Mouse (Mus musculus) CH12.LX (cell line): Measurements from ENCODE around the gene Cd59a. TPM values are rescaled to one million over a fixed set of nuclear protein-coding genes. Genes with fewer than 3 reads are reported as not detected.

Experiments used
- DNase-seq: peaks from one replicate; pipeline ENCODE4 v3.0.0-alpha.2; 2013; ENCODE audit errors: extremely low read depth
- H3K27ac ChIP-seq: 2 replicates; pipeline ENCODE4 v1.5.1; 2012; ENCODE audit warnings: low read depth, mild to moderate bottlenecking, control low read depth, moderate library complexity; ENCODE audit not compliant: insufficient read depth
- H3K27me3 ChIP-seq: replicated peaks from 2 replicates; pipeline ENCODE3; 2012; ENCODE audit warnings: inconsistent platforms
- H3K36me3 ChIP-seq, 2 experiments: replicated peaks in 1 of 2; 2 replicates each; pipeline versions ENCODE3 to v1.6.1; 2012; ENCODE audit warnings: inconsistent platforms in 1 of 2, low read length in 1 of 2, mild to moderate bottlenecking in 1 of 2, mixed read lengths in 1 of 2, moderate library complexity in 1 of 2; ENCODE audit not compliant: control insufficient read depth in 1 of 2, insufficient read depth in 1 of 2
- H3K4me1 ChIP-seq, 2 experiments: 2 replicates each; pipeline ENCODE4 v1.6.1; 2012; ENCODE audit warnings: inconsistent platforms in 1 of 2, moderate library complexity in 1 of 2; ENCODE audit not compliant: insufficient read depth in 2 of 2, control insufficient read depth in 1 of 2
- H3K4me2 ChIP-seq: 2 replicates; pipeline ENCODE4 v1.6.1; 2012; ENCODE audit warnings: low read depth, mild to moderate bottlenecking, control low read depth; ENCODE audit not compliant: poor library complexity, insufficient read depth, severe bottlenecking
- H3K4me3 ChIP-seq, 3 experiments: fragments of 150-350 bp in 1 of 3; sonication (generic) in 1 of 3; replicated peaks in 1 of 3; 2 replicates each; pipeline versions ENCODE3 to v1.5.1; 2011 to 2012; ENCODE audit warnings: low read depth in 2 of 3, low read length in 2 of 3, mild to moderate bottlenecking in 2 of 3, moderate library complexity in 2 of 3, control low read depth in 1 of 3, improper control_type of control experiment in 1 of 3, inconsistent platforms in 1 of 3, mixed read lengths in 1 of 3; ENCODE audit not compliant: poor library complexity in 1 of 3
- H3K79me2 ChIP-seq: replicated peaks from 2 replicates; pipeline ENCODE4 v1.6.1; 2012; ENCODE audit warnings: mild to moderate bottlenecking, moderate library complexity; ENCODE audit not compliant: control insufficient read depth, poor library complexity, insufficient read depth, severe bottlenecking; ENCODE audit errors: extremely low read depth
- H3K9ac ChIP-seq: 2 replicates; pipeline ENCODE4 v1.6.1; 2012; ENCODE audit warnings: low read depth, mild to moderate bottlenecking, control low read depth, moderate library complexity; ENCODE audit not compliant: insufficient read depth
- H3K9me3 ChIP-seq: replicated peaks from 2 replicates; pipeline ENCODE3; 2012; ENCODE audit warnings: low read length, inconsistent platforms, mixed read lengths
- BHLHE40 ChIP-seq: IDR thresholded peaks from 2 replicates; pipeline ENCODE4 v1.6.1; 2011; ENCODE audit warnings: mild to moderate bottlenecking, low read depth, low read length, improper control_type of control experiment
- ELF1 ChIP-seq: IDR thresholded peaks from 2 replicates; pipeline ENCODE4 v1.6.1; 2014; ENCODE audit warnings: low read depth, mild to moderate bottlenecking, inconsistent platforms, low read length, improper control_type of control experiment
- GABPA ChIP-seq: IDR thresholded peaks from 2 replicates; pipeline ENCODE4 v1.6.1; 2012; ENCODE audit warnings: low read depth, low read length, improper control_type of control experiment, inconsistent platforms; ENCODE audit not compliant: insufficient replicate concordance
- HCFC1 ChIP-seq: IDR thresholded peaks from 2 replicates; pipeline ENCODE4 v1.6.1; 2012; ENCODE audit warnings: low read depth, mild to moderate bottlenecking, inconsistent platforms, low read length, improper control_type of control experiment
- JUN ChIP-seq: IDR thresholded peaks from 2 replicates; pipeline ENCODE4 v1.6.1; 2011; ENCODE audit warnings: low read depth, mild to moderate bottlenecking, low read length, improper control_type of control experiment, moderate library complexity; ENCODE audit not compliant: insufficient read depth
- JUND ChIP-seq: conservative IDR thresholded peaks from 2 replicates; pipeline ENCODE4 v1.6.1; 2011; ENCODE audit warnings: low read depth, low read length, improper control_type of control experiment
- KAT2A ChIP-seq: IDR thresholded peaks from 2 replicates; pipeline ENCODE4 v1.6.1; 2012; ENCODE audit warnings: low read length, improper control_type of control experiment, inconsistent platforms; ENCODE audit not compliant: insufficient replicate concordance
- MAZ ChIP-seq: IDR thresholded peaks from 2 replicates; pipeline ENCODE4 v1.6.1; 2012; ENCODE audit warnings: low read depth, mild to moderate bottlenecking, inconsistent platforms, low read length, improper control_type of control experiment, moderate library complexity
- MXI1 ChIP-seq: IDR thresholded peaks from 2 replicates; pipeline ENCODE4 v1.6.1; 2011; ENCODE audit warnings: mild to moderate bottlenecking, low read depth, low read length, improper control_type of control experiment
- NRF1 ChIP-seq: IDR thresholded peaks from 2 replicates; pipeline ENCODE4 v1.6.1; 2014; ENCODE audit warnings: low read depth, mild to moderate bottlenecking, inconsistent platforms, low read length, improper control_type of control experiment, moderate library complexity
- POLR2AphosphoS2 ChIP-seq: IDR thresholded peaks from 2 replicates; pipeline ENCODE4 v1.6.1; 2011; ENCODE audit warnings: low read depth, low read length, improper control_type of control experiment
- SIN3A ChIP-seq: IDR thresholded peaks from 2 replicates; pipeline ENCODE4 v1.6.1; 2012; ENCODE audit warnings: low read length, improper control_type of control experiment, inconsistent platforms
- SMC3 ChIP-seq: IDR thresholded peaks from 2 replicates; pipeline ENCODE4 v1.6.1; 2011; ENCODE audit warnings: low read depth, low read length, improper control_type of control experiment
- TCF12 ChIP-seq: IDR thresholded peaks from 2 replicates; pipeline ENCODE4 v1.6.1; 2014; ENCODE audit warnings: low read depth, mild to moderate bottlenecking, inconsistent platforms, low read length, improper control_type of control experiment
- UBTF ChIP-seq: IDR thresholded peaks from 2 replicates; pipeline ENCODE4 v1.6.1; 2012; ENCODE audit warnings: low read depth, mild to moderate bottlenecking, inconsistent platforms, low read length, improper control_type of control experiment, moderate library complexity
- USF2 ChIP-seq: conservative IDR thresholded peaks from 2 replicates; pipeline ENCODE4 v1.6.1; 2011; ENCODE audit warnings: low read depth, low read length, improper control_type of control experiment
- ZKSCAN1 ChIP-seq: IDR thresholded peaks from 2 replicates; pipeline ENCODE4 v1.6.1; 2012; ENCODE audit warnings: low read depth, inconsistent platforms, low read length, improper control_type of control experiment, borderline replicate concordance
- ZMIZ1 ChIP-seq: IDR thresholded peaks from 2 replicates; pipeline ENCODE4 v1.6.1; 2012; ENCODE audit warnings: low read depth, mild to moderate bottlenecking, inconsistent platforms, low read length, improper control_type of control experiment
- dilution Hi-C: fragments of 300-500 bp; cut with MboI; formaldehyde crosslinking; loops from 2 replicates; pipeline ENCODE4 v1.14.3; 2020; ENCODE audit warnings: low sequenced_read_pairs; ENCODE audit not compliant: extremely low pct_unique_long_range_greater_than_20kb, extremely low pct_ligation_motif_present
- in situ Hi-C: fragments of 300-500 bp; cut with MboI; formaldehyde crosslinking; loops from 3 replicates; pipeline ENCODE4 v1.14.3; 2019; ENCODE audit warnings: low sequenced_read_pairs, low pct_ligation_motif_present, low pct_unique_long_range_greater_than_20kb, mixed read lengths
- polyA plus RNA-seq: library from polyadenylated mRNA; unstranded; fragments of >175 nt; gene quantifications from 2 replicates; pipeline ENCODE4 v1.2.1, GENCODE M21; 2012; ENCODE audit warnings: low read depth; ENCODE audit not compliant: insufficient read length
- total RNA-seq, 2 experiments: library from RNA; depleted of rRNA; stranded (reverse); fragments of 300-350 nt in 1 of 2; fragments of >200 nt in 1 of 2; gene quantifications; 2 replicates each; pipeline ENCODE4 v1.2.3; 2012 to 2014

Gene Cd59a
- total and polyA plus RNA-seq, 3 experiments: 4.5 to 6.6 (median 4.8) TPM

DNA sequence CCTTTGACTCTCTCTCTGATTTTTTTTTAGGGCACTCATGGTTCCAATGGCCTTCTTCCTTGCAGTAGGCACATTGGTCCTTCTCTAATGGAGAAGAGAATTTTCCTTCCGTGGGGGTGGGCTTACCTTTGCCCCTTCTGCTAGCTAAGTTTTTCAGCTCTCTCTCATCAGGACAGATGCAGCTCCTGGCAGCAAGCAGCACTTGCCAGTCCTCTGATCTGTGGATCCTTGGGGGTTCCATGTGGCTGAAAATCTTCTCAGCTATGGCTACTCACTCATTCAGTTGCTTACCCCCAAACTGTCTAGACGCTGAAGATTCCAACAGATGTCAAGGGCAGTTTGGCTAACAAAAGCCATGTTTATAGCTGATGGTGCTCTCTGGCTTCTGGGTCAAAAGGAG is 2.3 kb upstream of the Cd59a start:
- Histone ChIP-seq H3K36me3 (no peaks in the 10 kb centered on the region), H3K27ac (no peak overlapping the region), H3K9ac (no peak overlapping the region), H3K4me3 (no peak overlapping the region), H3K4me1 (peaks cover 0 to 12% of the 10 kb centered on the region in 2 experiments; a peak in 2 of 4 replicates), H3K4me2 (no peak overlapping the region), H3K79me2 (no peaks in the 10 kb centered on the region), H3K27me3 (peaks cover 14% of the 10 kb centered on the region), H3K9me3 (no peaks in the 10 kb centered on the region)
- DNase-seq: no peak
- in situ Hi-C loops: no loop called here
- TF ChIP-seq POLR2AphosphoS2 (no peak), SMC3 (no peak), JUND (no peak), MAZ (no peak), ZKSCAN1 (no peak), USF2 (no peak), UBTF (no peak), BHLHE40 (no peak), ZMIZ1 (no peak), NRF1 (no peak)
- dilution Hi-C loops: no loop called here

DNA sequence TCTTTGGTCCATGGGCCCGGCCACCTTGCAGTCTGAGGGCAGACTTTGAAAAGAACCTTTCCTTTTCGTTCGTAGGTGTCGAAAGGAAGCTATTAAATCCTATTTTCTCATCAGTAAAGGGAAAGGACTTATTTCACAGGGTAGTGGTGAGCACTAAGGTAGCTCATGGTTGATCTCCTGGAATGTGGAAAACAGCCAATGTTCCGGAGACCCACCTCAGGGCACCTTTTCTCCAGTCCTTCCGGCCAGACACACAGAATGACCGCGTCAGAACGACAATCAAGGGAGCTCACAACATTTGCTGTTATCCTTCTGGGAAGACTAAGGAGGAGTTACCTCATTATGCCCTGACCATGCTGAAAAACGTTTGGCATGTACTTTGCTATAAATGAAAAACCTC is 655 bp downstream of the Cd59a start:
- Histone ChIP-seq H3K9me3 (no peaks in the 10 kb centered on the region), H3K36me3 (no peaks in the 10 kb centered on the region), H3K27me3 (peaks cover 14% of the 10 kb centered on the region), H3K4me1 (peaks cover 0 to 9% of the 10 kb centered on the region in 2 experiments; a peak in 2 of 4 replicates), H3K9ac (peak overlapping the region; percentile 57), H3K27ac (no peak overlapping the region), H3K4me3 (peak overlapping the region; percentile 63 to 71 (median 69)), H3K79me2 (no peaks in the 10 kb centered on the region), H3K4me2 (peak overlapping the region; percentile 60)
- DNase-seq: no peak
- in situ Hi-C loops: no loop called here
- dilution Hi-C loops: no loop called here
- TF ChIP-seq JUN (no peak), JUND (no peak), HCFC1 (no peak), ZMIZ1 (no peak), KAT2A (no peak), TCF12 (no peak), MXI1 (no peak), GABPA (no peak), SIN3A (no peak), USF2 (no peak), UBTF (no peak), ELF1 (no peak)
